Mouse (Mus musculus): ENCODE results near the gene Abcd2. TPM values are rescaled to one million over a fixed set of nuclear protein-coding genes. Genes with fewer than 3 reads are reported as not detected.

The Abcd2 gene
- polyA plus RNA-seq, 1 experiment: 77.8 TPM

DNA sequence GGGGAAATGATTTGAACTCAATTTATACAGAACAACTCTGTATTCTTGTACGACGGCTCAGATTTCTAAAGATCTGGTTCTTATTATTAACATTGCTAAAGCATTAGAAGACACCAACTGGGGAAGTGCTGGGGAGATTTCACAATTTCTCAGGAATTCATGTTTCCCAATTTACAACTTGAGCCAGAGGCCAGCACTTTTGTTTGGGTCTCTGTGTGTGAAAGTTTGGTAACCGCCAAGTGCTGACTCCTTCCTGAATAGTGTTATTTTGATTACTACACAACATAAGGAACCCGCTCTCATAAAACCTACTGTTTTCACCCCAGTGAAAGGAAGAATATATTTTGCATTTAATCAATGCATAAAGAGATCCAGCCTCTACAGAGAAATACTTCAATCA lies 19.4 kb downstream of the Abcd2 start:
- peaks cover 11% of the 10 kb centered on the region for H3K4me1 ChIP-seq (ENCODE audit: control insufficient read depth, insufficient read depth, insufficient read length, low read length)
- H3K27ac ChIP-seq (replicated peaks; ENCODE audit: low read depth, low read length): peak overlapping the region; percentile 95
- H3K4me3 ChIP-seq (ENCODE audit: insufficient read depth, low read depth, low read length): no peak overlapping the region

DNA sequence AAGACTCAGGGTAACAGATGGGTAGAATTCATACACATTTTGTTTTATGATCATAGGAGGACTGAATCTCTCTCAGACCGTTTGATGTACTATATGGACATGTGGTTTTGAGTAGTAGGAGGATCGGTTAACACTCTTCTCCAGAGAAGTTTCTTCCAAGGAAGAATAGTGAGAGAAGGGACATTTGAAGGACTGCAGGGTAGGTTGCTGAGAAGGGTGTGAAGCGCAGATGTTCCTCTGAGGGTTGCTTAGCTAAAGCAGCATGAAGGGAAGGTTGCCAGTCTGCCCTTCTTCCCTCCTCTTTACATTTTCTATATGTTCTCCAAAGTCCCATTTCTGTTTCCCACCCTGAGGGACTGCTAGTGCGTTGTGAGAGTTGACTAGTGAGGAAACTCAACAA lies 20.3 kb downstream of the Abcd2 start:
- Histone ChIP-seq H3K4me1 (ENCODE audit: control insufficient read depth, insufficient read depth, insufficient read length, low read length) (peaks cover 11% of the 10 kb centered on the region), H3K27ac (replicated peaks; ENCODE audit: low read depth, low read length) (peak overlapping the region; percentile 95), H3K4me3 (ENCODE audit: insufficient read depth, low read depth, low read length) (no peak overlapping the region)

DNA sequence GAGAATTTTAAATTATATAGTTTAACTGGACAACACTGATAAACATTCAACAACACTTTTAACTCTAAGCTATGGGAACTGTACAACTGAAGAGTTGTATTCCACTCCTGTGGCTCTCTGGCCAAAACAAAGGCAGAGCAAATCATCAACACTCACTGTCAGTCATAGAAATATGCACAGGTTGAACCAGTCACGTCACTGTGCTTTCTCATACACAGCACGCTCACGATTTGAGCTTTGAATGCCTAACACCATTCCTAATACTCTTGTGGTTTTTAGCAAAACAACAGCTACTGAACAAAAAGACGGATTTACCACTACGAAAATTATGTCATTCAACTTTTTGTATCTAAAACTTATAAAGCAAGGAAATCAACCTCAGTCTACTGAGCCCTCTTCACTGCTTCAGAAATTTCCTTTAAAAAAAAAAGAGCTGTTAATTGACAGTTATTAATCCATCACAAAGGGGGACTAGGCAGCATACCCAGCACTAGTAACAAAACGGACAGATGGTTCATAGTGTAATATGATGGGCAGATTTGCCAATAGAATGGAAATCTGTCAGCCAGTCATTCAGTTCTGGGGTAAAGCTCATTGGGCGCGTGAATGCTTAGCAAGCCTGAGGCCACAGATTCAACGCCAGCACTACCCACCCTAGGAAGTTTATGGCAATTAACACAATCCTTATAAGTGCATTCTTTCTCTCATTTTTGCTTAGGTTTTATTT lies 20.8 kb downstream of the Abcd2 start:
- peak overlapping the region; percentile 95 for H3K27ac ChIP-seq (replicated peaks; ENCODE audit: low read depth, low read length)
- H3K4me1 ChIP-seq (ENCODE audit: control insufficient read depth, insufficient read depth, insufficient read length, low read length): peaks cover 11% of the 10 kb centered on the region
- no peak overlapping the region for H3K4me3 ChIP-seq (ENCODE audit: insufficient read depth, low read depth, low read length)

DNA sequence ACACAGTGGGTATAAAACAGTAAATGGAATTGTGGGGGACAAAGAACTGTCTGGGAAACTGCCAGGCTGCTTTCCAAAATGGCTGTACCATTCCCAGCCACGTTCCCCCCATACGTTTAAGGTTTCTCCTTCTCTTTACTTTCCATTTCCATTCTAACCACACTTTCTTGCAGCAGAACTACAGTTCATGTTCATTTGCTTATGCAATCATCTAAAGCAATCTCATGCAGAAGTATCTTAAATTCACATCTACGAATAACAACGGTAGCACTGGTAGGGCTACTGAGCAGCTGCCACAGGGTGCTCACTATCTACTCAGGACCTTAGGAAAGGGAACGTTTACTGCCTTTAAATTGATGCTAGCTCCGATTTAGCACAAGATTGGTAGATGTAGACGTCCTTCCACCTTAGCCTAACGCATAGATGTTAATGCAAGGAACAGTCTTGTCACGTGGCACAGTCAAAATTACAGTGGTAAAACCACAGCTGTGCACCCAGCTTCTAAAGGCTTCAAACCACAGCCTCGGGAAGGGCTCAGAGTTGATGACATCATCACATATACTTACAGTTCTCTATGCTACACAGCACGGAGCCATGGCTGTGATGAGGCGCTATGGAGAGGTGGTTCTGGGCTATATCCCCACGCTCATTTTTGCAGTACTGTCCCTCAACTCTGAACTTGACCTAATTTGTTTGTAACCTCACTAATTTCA lies 23.6 kb downstream of the Abcd2 start:
- Histone ChIP-seq H3K27ac (replicated peaks; ENCODE audit: low read depth, low read length) (no peak overlapping the region; the same call in 1 of the 2 replicates), H3K4me3 (ENCODE audit: insufficient read depth, low read depth, low read length) (no peak overlapping the region)

DNA sequence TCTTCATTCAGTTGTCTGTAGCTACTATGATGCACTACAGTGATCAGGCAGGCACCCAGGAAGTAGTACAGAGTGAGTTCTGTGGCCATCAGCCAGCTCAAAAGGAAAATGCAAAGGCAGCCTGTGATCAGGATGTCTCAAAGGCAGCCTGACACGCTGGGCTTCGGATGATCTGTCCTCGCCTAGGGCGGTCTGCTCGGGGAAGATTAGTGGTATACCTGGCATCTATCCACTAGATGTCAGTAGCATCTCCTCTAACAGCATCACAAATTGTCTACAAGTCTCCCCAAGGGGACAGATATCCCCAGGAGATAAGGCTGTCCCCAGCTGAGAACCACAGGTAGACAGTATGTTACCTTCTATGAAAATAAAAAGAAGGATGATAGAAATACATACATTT lies 26.6 kb downstream of the Abcd2 start:
- H3K4me1 ChIP-seq (ENCODE audit: control insufficient read depth, insufficient read depth, insufficient read length, low read length): peaks cover 3% of the 10 kb centered on the region; the same call in 1 of the 2 replicates
- no peak overlapping the region for H3K27ac ChIP-seq (replicated peaks; ENCODE audit: low read depth, low read length)
- no peak overlapping the region for H3K4me3 ChIP-seq (ENCODE audit: insufficient read depth, low read depth, low read length)

More for the DNA sequence above, 23.6 kb downstream of the Abcd2 start:
- peaks cover 11% of the 10 kb centered on the region for H3K4me1 ChIP-seq (ENCODE audit: control insufficient read depth, insufficient read depth, insufficient read length, low read length)

DNA sequence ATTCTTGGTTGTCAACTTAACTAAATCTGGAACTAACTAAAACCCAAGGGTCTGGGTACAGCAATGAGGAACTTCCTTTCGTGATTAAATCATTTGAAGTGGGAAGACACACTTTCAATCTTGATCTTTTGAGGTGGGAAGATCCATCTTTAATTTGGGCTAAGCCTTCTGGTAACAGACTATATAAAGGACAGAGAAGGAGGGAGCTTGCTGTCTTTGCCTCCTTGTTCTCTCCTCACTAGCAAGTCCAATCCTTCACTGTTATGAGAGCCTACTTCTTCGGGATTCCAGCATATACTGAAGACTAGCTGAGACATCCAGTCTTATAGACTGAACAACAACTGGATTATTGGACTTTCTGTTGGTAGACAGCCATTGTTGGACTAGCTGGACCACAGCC lies 28.1 kb downstream of the Abcd2 start:
- Histone ChIP-seq H3K4me1 (ENCODE audit: control insufficient read depth, insufficient read depth, insufficient read length, low read length) (peaks cover 3% of the 10 kb centered on the region; the same call in 1 of the 2 replicates), H3K4me3 (ENCODE audit: insufficient read depth, low read depth, low read length) (no peak overlapping the region)

DNA sequence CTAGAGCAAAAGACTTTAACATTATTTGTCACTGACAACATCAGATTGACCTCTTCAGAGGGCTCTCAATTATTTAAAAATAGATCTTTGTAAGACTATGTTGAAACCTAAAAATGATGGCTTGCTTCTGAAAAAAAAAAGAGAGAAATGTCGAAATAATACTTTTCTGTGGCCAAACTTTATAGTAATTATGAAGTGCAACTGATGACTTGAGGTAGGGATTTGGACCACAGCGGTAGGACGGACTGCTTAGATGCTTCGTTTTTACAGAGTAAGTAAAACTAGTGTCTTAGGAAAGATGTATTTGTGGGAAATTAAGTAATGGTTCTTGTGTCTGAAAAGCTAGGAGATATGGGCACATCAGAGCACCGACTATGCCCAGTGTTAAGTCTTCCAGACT lies 30.4 kb downstream of the Abcd2 start:
- Histone ChIP-seq H3K4me3 (ENCODE audit: insufficient read depth, low read depth, low read length) (no peak overlapping the region), H3K4me1 (ENCODE audit: control insufficient read depth, insufficient read depth, insufficient read length, low read length) (peaks cover 3% of the 10 kb centered on the region; the same call in 1 of the 2 replicates), H3K27ac (replicated peaks; ENCODE audit: low read depth, low read length) (no peak overlapping the region)

More for the DNA sequence above, 28.1 kb downstream of the Abcd2 start:
- peak overlapping the region; percentile 27; the same call in 1 of the 2 replicates for H3K27ac ChIP-seq (replicated peaks; ENCODE audit: low read depth, low read length)

DNA sequence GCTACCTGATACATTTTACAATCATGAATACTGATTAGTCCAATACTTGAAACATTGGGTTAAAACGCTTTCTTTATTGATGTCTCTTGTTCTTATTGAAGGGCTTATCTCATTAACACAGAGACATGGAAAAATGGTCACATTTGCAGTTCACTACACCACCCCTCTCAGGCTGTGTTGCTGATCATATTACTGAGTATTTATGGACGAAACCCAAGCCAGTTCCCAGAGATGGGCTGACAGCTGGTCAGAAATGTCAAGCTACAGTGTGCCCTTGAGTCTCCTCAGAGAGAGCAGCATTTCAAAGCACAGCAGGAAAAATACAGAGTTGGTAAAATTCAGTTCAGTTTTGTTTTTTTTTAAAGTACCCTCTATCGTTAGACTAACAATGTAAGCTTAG lies 38.3 kb downstream of the Abcd2 start:
- H3K4me1 ChIP-seq (ENCODE audit: control insufficient read depth, insufficient read depth, insufficient read length, low read length): no peaks in the 10 kb centered on the region
- H3K4me3 ChIP-seq (ENCODE audit: insufficient read depth, low read depth, low read length): no peak overlapping the region
- H3K27ac ChIP-seq (replicated peaks; ENCODE audit: low read depth, low read length): no peak overlapping the region

DNA sequence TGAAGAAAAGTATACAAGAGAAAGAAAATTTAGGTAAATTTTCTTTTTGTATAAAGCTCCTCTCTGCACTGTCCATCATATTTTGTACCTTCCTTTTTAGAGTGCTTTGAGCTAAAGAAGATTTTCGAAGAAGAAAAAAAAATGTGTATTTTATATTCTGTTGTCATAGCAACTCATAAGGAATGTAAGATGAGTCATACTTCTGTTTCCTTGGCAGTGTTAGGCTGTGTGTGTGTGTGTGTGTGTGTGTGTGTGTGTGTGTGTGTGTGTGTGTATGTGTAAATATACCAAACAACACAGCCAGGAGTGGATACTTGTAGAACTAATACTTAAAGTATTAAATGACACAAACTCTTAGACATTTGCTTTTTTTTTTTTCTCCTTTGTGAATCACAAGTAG lies 39.0 kb downstream of the Abcd2 start:
- H3K4me1 ChIP-seq (ENCODE audit: control insufficient read depth, insufficient read depth, insufficient read length, low read length): no peaks in the 10 kb centered on the region
- no peak overlapping the region for H3K4me3 ChIP-seq (ENCODE audit: insufficient read depth, low read depth, low read length)
- no peak overlapping the region for H3K27ac ChIP-seq (replicated peaks; ENCODE audit: low read depth, low read length)

DNA sequence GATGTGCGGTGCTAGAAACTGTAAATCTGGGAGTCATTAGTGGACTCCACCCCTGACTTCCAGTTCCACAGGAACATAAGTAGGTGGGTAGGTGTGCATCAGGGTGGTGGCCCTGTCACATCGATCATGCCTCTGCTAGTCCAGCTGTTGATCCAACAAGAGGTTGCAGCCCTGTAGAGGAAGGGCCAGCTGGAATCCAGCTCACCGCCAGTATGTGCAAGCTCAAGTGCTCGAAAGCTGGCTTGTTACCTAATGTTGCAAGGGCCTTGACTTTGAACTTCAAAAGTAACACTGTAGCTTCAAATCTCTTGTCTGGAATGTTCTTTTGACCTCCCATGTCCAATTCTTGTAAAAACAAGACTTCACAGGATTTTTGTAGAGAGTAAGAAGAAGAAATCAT lies 67.0 kb downstream of the Abcd2 start:
- Histone ChIP-seq H3K4me3 (ENCODE audit: insufficient read depth, low read depth, low read length) (no peak overlapping the region), H3K4me1 (ENCODE audit: control insufficient read depth, insufficient read depth, insufficient read length, low read length) (no peaks in the 10 kb centered on the region)

DNA sequence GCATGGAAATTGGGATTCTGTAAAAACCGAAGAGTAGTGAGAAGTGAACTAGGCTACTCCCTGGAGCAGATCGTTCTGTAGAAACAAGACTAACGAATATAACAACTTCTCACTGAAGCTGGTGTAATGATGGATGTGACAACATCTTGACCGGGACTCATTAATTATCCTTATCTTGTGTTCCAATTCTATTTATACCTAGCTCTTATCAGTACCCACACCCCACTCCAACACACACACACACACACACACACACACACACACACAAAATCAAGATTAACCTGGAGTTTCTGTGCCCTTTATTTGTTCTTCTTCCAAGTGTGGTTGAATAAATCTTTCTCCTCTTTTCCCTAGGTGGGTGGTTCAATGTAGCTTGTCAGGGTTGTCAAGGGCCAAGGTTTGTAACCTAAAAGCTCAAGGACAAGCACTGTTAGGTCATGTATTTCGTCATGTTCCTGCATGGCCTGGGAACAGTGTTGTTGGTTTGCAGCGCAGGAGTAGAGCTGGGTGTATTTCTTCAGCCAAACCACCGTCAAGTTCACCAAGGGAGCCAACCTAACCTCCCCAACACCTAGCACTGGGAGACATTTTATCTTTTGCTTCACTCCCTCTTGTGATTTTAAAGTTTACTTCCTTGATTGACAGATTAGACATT lies 78.9 kb downstream of the Abcd2 start:
- H3K4me1 ChIP-seq (ENCODE audit: control insufficient read depth, insufficient read depth, insufficient read length, low read length): no peaks in the 10 kb centered on the region
- H3K27ac ChIP-seq (replicated peaks; ENCODE audit: low read depth, low read length): no peak overlapping the region
- H3K4me3 ChIP-seq (ENCODE audit: insufficient read depth, low read depth, low read length): no peak overlapping the region

More for the DNA sequence above, 67.0 kb downstream of the Abcd2 start:
- no peak overlapping the region for H3K27ac ChIP-seq (replicated peaks; ENCODE audit: low read depth, low read length)

DNA sequence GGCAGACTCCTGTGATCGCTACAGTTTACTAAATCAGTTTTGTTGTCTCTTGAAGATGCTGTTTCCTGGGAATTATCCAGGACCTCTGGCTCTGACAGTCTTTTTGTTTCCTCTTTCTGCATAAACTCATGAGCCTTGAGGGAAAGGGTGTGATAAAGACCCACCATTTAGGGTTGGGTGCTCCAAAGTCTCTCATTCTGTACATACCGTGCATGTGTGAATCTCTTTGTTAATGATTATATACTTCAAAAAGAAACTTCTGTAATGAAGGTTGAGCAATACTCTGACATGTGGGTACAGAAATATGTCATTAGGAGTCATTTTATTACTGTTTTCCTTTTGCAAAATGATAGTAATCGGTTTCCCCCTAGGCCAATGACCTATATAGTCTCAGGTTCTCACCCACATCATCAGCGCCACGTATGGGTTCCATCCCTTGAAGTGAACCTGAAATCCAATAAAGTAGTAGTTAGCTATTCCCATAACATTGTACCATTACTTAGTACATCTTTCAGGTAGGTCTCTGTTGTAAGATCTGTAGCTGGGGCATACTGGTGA lies 83.4 kb downstream of the Abcd2 start:
- no peak overlapping the region for H3K4me3 ChIP-seq (ENCODE audit: insufficient read depth, low read depth, low read length)
- no peak overlapping the region for H3K27ac ChIP-seq (replicated peaks; ENCODE audit: low read depth, low read length)
- H3K4me1 ChIP-seq (ENCODE audit: control insufficient read depth, insufficient read depth, insufficient read length, low read length): no peaks in the 10 kb centered on the region

DNA sequence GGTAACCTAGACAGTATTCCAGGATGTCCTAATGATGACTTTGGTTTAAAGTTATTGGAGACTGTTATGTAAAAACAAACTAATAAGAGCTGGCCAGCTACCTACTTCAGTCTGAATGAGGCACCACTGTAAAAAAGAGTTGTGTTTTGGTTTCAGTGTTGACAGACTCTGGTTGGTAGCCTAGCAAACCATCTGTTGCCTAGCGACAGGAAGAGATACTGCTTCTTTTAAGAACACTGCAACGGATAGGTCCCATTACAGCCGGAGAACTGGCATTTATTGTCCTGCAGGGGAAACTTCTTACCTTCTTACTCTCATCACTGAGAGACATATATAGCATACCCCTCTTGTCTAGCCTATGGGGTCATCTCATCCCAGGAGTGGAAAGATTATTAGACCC lies 86.7 kb downstream of the Abcd2 start:
- H3K27ac ChIP-seq (replicated peaks; ENCODE audit: low read depth, low read length): no peak overlapping the region

DNA sequence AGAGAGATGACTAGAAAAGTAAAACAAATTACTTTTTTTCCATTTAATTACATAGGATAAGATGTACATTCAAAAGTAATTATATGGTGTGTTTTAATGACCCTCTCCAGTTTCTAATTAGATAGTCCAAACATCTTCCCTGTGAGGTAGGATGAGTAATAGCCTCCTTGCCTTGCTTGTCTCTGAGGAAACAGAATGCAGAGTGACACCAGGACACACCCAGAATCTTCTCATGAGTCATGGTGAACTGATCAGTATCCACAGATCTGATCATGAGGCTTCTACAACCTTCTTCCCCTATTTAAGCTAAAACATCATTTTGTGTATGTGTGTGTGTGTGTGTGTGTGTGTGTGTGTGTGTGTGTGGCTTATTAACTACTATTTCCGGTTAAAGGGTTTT lies 87.3 kb downstream of the Abcd2 start:
- Histone ChIP-seq H3K27ac (replicated peaks; ENCODE audit: low read depth, low read length) (no peak overlapping the region), H3K4me1 (ENCODE audit: control insufficient read depth, insufficient read depth, insufficient read length, low read length) (no peaks in the 10 kb centered on the region), H3K4me3 (ENCODE audit: insufficient read depth, low read depth, low read length) (no peak overlapping the region)

More for the DNA sequence above, 86.7 kb downstream of the Abcd2 start:
- Histone ChIP-seq H3K4me1 (ENCODE audit: control insufficient read depth, insufficient read depth, insufficient read length, low read length) (no peaks in the 10 kb centered on the region), H3K4me3 (ENCODE audit: insufficient read depth, low read depth, low read length) (no peak overlapping the region)

DNA sequence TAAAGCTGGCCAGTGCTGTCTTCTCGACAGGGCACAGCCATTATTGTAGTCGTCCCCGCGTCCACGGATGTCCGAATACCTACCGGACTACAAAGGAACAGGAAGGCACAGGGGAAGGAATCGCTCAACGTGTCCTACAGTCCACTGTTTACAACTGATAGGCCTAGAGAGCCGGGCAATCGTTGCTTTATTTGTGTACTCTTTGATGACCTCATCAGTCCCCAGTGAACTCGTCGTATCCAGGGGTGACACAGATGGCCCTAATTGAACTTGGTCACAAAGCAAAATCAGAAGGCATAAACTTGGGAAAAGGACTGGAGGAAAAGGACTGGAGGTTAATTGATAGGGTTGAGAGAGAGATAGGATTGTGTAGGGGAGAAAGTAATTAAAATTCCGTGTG lies 87.8 kb downstream of the Abcd2 start:
- H3K4me1 ChIP-seq (ENCODE audit: control insufficient read depth, insufficient read depth, insufficient read length, low read length): no peaks in the 10 kb centered on the region
- H3K27ac ChIP-seq (replicated peaks; ENCODE audit: low read depth, low read length): no peak overlapping the region
- no peak overlapping the region for H3K4me3 ChIP-seq (ENCODE audit: insufficient read depth, low read depth, low read length)
